Mouse (Mus musculus) C2C12 (cell line): ENCODE results near the gene Nek7. TPM values are rescaled to one million over a fixed set of nuclear protein-coding genes. Genes with fewer than 3 reads are reported as not detected.

Experiments
- H3K27me3 ChIP-seq: one replicate; pipeline ENCODE4 v1.6.1; 2011; ENCODE audit not compliant: control insufficient read depth, insufficient read depth, insufficient read length
- H3K36me3 ChIP-seq: one replicate; pipeline ENCODE4 v1.6.1; 2011; ENCODE audit not compliant: control insufficient read depth, insufficient read depth
- H3K4me3 ChIP-seq: one replicate; pipeline ENCODE4 v1.5.1; 2011; ENCODE audit warnings: mild to moderate bottlenecking, control low read depth; ENCODE audit not compliant: poor library complexity, insufficient read depth, severe bottlenecking
- H3K79me2 ChIP-seq: one replicate; pipeline ENCODE4 v1.6.1; 2011; ENCODE audit not compliant: control insufficient read depth, insufficient read depth
- H3K79me3 ChIP-seq: one replicate; pipeline ENCODE4 v1.6.1; 2011; ENCODE audit warnings: low read depth, control low read depth
- H3ac ChIP-seq: one replicate; pipeline ENCODE3; 2011; ENCODE audit warnings: low read depth; ENCODE audit not compliant: control insufficient read depth, insufficient read length
- CEBPB ChIP-seq: IDR thresholded peaks from one replicate; pipeline ENCODE4 v1.6.1; 2011; ENCODE audit warnings: low read depth, mild to moderate bottlenecking, control low read depth, moderate library complexity
- CTCF ChIP-seq: IDR thresholded peaks from one replicate; pipeline ENCODE4 v1.5.1; 2011; ENCODE audit not compliant: control insufficient read depth, insufficient read depth, insufficient read length
- FOSL1 ChIP-seq: IDR thresholded peaks from one replicate; pipeline ENCODE4 v1.8.0; 2011; ENCODE audit warnings: mild to moderate bottlenecking, low read length; ENCODE audit not compliant: poor library complexity, insufficient read depth, severe bottlenecking
- MAX ChIP-seq: IDR thresholded peaks from one replicate; pipeline ENCODE4 v1.6.1; 2011; ENCODE audit warnings: mild to moderate bottlenecking, control low read depth
- MYOD1 ChIP-seq: IDR thresholded peaks from one replicate; pipeline ENCODE4 v1.6.1; 2011; ENCODE audit warnings: low read depth; ENCODE audit not compliant: control insufficient read depth, insufficient read length
- MYOG ChIP-seq: IDR thresholded peaks from one replicate; pipeline ENCODE4 v1.6.1; 2011; ENCODE audit not compliant: control insufficient read depth, insufficient read length; ENCODE audit errors: extremely low read depth
- USF1 ChIP-seq: IDR thresholded peaks from one replicate; pipeline ENCODE4 v1.6.1; 2011; ENCODE audit warnings: low read depth, mild to moderate bottlenecking, control low read depth, moderate library complexity
- polyA plus RNA-seq: library from polyadenylated mRNA; unstranded; fragments of >200 nt; fragmentation: generic; extraction: Trizol; gene quantifications from one replicate; pipeline ENCODE4 v1.2.1, GENCODE M21; 2012; ENCODE audit warnings: missing spikeins

Gene Nek7
- polyA plus RNA-seq, 1 experiment, result 12.0 TPM

GRCm38 (mm10) chr1:138449476-138449851 lies 170.5 kb downstream of the Nek7 start:
- H3ac ChIP-seq, result no peak overlapping the region

GRCm38 (mm10) chr1:138448635-138449475 lies 171.1 kb downstream of the Nek7 start:
- no peak overlapping the region for H3K4me3 ChIP-seq
- no peaks in the 10 kb centered on the region for H3K36me3 ChIP-seq
- no peak overlapping the region for H3ac ChIP-seq
- no peaks in the 10 kb centered on the region for H3K27me3 ChIP-seq
- TF ChIP-seq MAX, result no peak
- TF ChIP-seq MYOG, result no peak
- TF ChIP-seq CEBPB, result no peak
- TF ChIP-seq FOSL1, result no peak
- H3K79me3 ChIP-seq, result no peaks in the 10 kb centered on the region
- no peaks in the 10 kb centered on the region for H3K79me2 ChIP-seq

More at GRCm38 (mm10) chr1:138449476-138449851, 170.5 kb downstream of the Nek7 start:
- no peaks in the 10 kb centered on the region for H3K79me2 ChIP-seq
- H3K79me3 ChIP-seq, result no peaks in the 10 kb centered on the region
- H3K36me3 ChIP-seq, result no peaks in the 10 kb centered on the region
- TF ChIP-seq MAX (no peak), MYOD1 (no peak), CEBPB (no peak), FOSL1 (no peak), MYOG (no peak), USF1 (no peak), CTCF (no peak)
- H3K4me3 ChIP-seq, result no peak overlapping the region
- H3K27me3 ChIP-seq, result no peaks in the 10 kb centered on the region

GRCm38 (mm10) chr1:138446846-138447245 lies 173.1 kb downstream of the Nek7 start:
- Histone ChIP-seq H3ac (no peak overlapping the region), H3K79me3 (no peaks in the 10 kb centered on the region), H3K79me2 (no peaks in the 10 kb centered on the region), H3K36me3 (no peaks in the 10 kb centered on the region), H3K4me3 (no peak overlapping the region), H3K27me3 (no peaks in the 10 kb centered on the region)
- TF ChIP-seq MYOG, result no peak
- TF ChIP-seq CEBPB, result no peak
- TF ChIP-seq FOSL1, result no peak
- TF ChIP-seq USF1, result no peak
- TF ChIP-seq CTCF, result no peak
- TF ChIP-seq MYOD1, result no peak
- TF ChIP-seq MAX, result no peak

Other genes starting within 250 kb of the Nek7 start
- gene Lhx9, start 228.4 kb upstream of the Nek7 start, polyA plus RNA-seq, result 0.54 TPM
- 46.9 TPM for gene 2310009B15Rik, start 236.7 kb upstream of the Nek7 start, polyA plus RNA-seq